Mouse (Mus musculus) ES-Bruce4 (cell line): Measurements from ENCODE around the gene Kif21b. TPM values are rescaled to one million over a fixed set of nuclear protein-coding genes. Genes with fewer than 3 reads are reported as not detected.

ENCODE experiments used
- H3K27ac ChIP-seq: 2 replicates; pipeline ENCODE4 v1.5.1; 2012; ENCODE audit warnings: low read length, inconsistent platforms; ENCODE audit not compliant: insufficient read depth
- H3K27me3 ChIP-seq: 2 replicates; pipeline ENCODE4 v1.6.1; 2012; ENCODE audit warnings: mild to moderate bottlenecking, low read length, inconsistent platforms; ENCODE audit not compliant: control insufficient read depth, poor library complexity, insufficient read depth, severe bottlenecking
- H3K36me3 ChIP-seq: 2 replicates; pipeline ENCODE4 v1.6.1; 2012; ENCODE audit warnings: inconsistent platforms, mild to moderate bottlenecking, low read length, moderate library complexity; ENCODE audit not compliant: control insufficient read depth, poor library complexity, insufficient read depth, severe bottlenecking
- H3K4me1 ChIP-seq: one replicate; pipeline ENCODE4 v1.8.1; 2011; ENCODE audit warnings: low read length; ENCODE audit not compliant: control insufficient read depth, insufficient read depth
- H3K4me3 ChIP-seq: 2 replicates; pipeline ENCODE4 v1.5.1; 2011; ENCODE audit warnings: low read depth, mild to moderate bottlenecking, low read length
- H3K9ac ChIP-seq: 2 replicates; pipeline ENCODE4 v1.6.1; 2012; ENCODE audit warnings: low read depth, mild to moderate bottlenecking, inconsistent platforms; ENCODE audit not compliant: poor library complexity, severe bottlenecking
- H3K9me3 ChIP-seq: replicated peaks from 2 replicates; pipeline ENCODE4 v1.6.1; 2012; ENCODE audit warnings: mild to moderate bottlenecking, low read length, inconsistent platforms; ENCODE audit not compliant: control insufficient read depth, poor library complexity, insufficient read depth, severe bottlenecking
- CTCF ChIP-seq: IDR thresholded peaks from one replicate; pipeline ENCODE4 v1.8.1; 2011; ENCODE audit warnings: low read depth, low read length
- EP300 ChIP-seq: IDR thresholded peaks from 2 replicates; pipeline ENCODE4 v1.6.1; 2011; ENCODE audit warnings: low read depth, low read length; ENCODE audit not compliant: insufficient read depth
- POLR2A ChIP-seq: IDR thresholded peaks from one replicate; pipeline ENCODE4 v1.8.1; 2011; ENCODE audit warnings: low read length; ENCODE audit not compliant: insufficient read depth
- polyA plus RNA-seq: library from polyadenylated mRNA; stranded (reverse); fragments of >200 nt; gene quantifications from 2 replicates; pipeline ENCODE4 v1.2.4, GENCODE M21; 2011; ENCODE audit warnings: low read depth; ENCODE audit not compliant: missing spikeins, insufficient read depth, insufficient read length

The Kif21b gene
- polyA plus RNA-seq, 1 experiment, result 16.0 TPM

DNA sequence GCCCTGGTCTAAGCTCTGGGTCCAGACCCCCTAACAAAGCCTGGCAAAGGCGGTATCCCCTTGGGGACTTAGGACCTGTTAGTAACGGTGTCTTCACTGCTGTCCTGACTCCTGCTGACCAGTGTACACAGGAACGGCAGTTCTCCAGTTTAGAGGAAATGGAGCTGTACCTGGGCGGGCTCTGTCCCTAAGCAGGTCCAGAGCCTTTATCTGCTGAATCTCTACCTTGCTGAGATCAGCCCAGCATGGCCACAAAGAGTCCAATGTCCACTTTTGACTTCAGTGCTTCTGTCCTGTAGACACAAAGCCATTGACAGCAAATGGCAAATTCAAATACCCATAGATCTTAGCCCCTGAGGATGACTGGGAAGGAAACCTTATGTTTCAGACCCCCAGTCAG, 25.8 kb downstream of the Kif21b start:
- no peaks in the 10 kb centered on the region for H3K36me3 ChIP-seq
- TF ChIP-seq EP300 (no peak), POLR2A (no peak), CTCF (no peak)

GRCm38 (mm10) chr1:136159830-136160229, 28.6 kb downstream of the Kif21b start:
- Histone ChIP-seq H3K4me3 (peak overlapping the region; percentile 76), H3K4me1 (no peaks in the 10 kb centered on the region), H3K27ac (no peak overlapping the region), H3K9ac (peak overlapping the region; percentile 51), H3K27me3 (no peaks in the 10 kb centered on the region), H3K9me3 (no peaks in the 10 kb centered on the region), H3K36me3 (no peaks in the 10 kb centered on the region)
- TF ChIP-seq POLR2A, result no peak
- 0 out of 2 replicates have a peak, but pooled peaks have one; percentile 36 for TF ChIP-seq EP300
- peak; percentile 76 for TF ChIP-seq CTCF

More for the DNA sequence above, 25.8 kb downstream of the Kif21b start:
- H3K27ac ChIP-seq, result no peak overlapping the region
- H3K4me1 ChIP-seq, result no peaks in the 10 kb centered on the region
- no peak overlapping the region for H3K9ac ChIP-seq
- H3K27me3 ChIP-seq, result no peaks in the 10 kb centered on the region
- no peaks in the 10 kb centered on the region for H3K9me3 ChIP-seq
- H3K4me3 ChIP-seq, result no peak overlapping the region

DNA sequence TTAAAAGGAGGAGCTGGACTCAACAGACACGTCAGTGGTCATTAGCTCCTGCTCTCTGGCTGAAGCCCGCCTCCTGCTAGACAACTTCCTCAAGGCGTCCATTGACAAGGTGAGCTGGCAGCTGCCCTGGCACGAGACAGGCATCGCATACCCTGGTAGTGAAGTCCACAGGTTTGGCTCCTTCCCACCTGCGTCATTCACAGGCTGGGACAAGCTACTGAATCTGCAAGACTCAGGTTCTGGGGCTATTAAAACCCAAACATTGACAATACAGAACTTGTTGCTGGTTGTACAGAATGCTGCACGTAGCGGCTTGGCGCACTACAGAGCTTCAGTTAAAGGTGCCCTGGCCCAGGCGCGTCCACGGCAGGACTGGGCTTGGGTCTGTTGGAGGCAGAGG, 29.1 kb downstream of the Kif21b start:
- Histone ChIP-seq H3K9me3 (no peaks in the 10 kb centered on the region), H3K36me3 (no peaks in the 10 kb centered on the region), H3K27ac (no peak overlapping the region), H3K9ac (no peak overlapping the region), H3K27me3 (no peaks in the 10 kb centered on the region), H3K4me1 (no peaks in the 10 kb centered on the region), H3K4me3 (no peak overlapping the region)
- TF ChIP-seq POLR2A, result no peak
- TF ChIP-seq EP300, result no peak
- no peak for TF ChIP-seq CTCF

GRCm38 (mm10) chr1:136160930-136161329, 29.7 kb downstream of the Kif21b start:
- Histone ChIP-seq H3K4me3 (no peak overlapping the region), H3K9ac (no peak overlapping the region), H3K27me3 (no peaks in the 10 kb centered on the region), H3K36me3 (no peaks in the 10 kb centered on the region), H3K9me3 (no peaks in the 10 kb centered on the region), H3K27ac (no peak overlapping the region), H3K4me1 (no peaks in the 10 kb centered on the region)
- TF ChIP-seq POLR2A (no peak), CTCF (no peak), EP300 (no peak)

GRCm38 (mm10) chr1:136161333-136161921, 30.2 kb downstream of the Kif21b start:
- Histone ChIP-seq H3K9me3 (no peaks in the 10 kb centered on the region), H3K36me3 (no peaks in the 10 kb centered on the region), H3K27me3 (no peaks in the 10 kb centered on the region), H3K9ac (no peak overlapping the region), H3K27ac (no peak overlapping the region), H3K4me3 (no peak overlapping the region), H3K4me1 (no peaks in the 10 kb centered on the region)
- TF ChIP-seq POLR2A (no peak), CTCF (no peak), EP300 (no peak)

- no peak overlapping the region for H3K27ac ChIP-seq
- H3K36me3 ChIP-seq, result no peaks in the 10 kb centered on the region
- TF ChIP-seq CTCF (no peak), POLR2A (no peak), EP300 (no peak)
Observed at GRCm38 (mm10) chr1:136165436-136165835, 34.2 kb downstream of the Kif21b start.

More at GRCm38 (mm10) chr1:136165436-136165835, 34.2 kb downstream of the Kif21b start:
- no peaks in the 10 kb centered on the region for H3K4me1 ChIP-seq
- H3K27me3 ChIP-seq, result no peaks in the 10 kb centered on the region
- no peak overlapping the region for H3K4me3 ChIP-seq
- H3K9me3 ChIP-seq, result no peaks in the 10 kb centered on the region
- no peak overlapping the region for H3K9ac ChIP-seq
